Mouse (Mus musculus) G1E (cell line): ENCODE results near the gene Wdr46.

ENCODE experiments used
- CTCF ChIP-seq: IDR thresholded peaks from 2 replicates; pipeline ENCODE4 v1.5.1; 2012; ENCODE audit warnings: low read depth, low read length, inconsistent platforms, mixed read lengths
- GATA1 ChIP-seq: IDR thresholded peaks from 2 replicates; pipeline ENCODE4 v1.6.1; 2012; ENCODE audit warnings: borderline replicate concordance, low read length, inconsistent platforms, mixed read lengths
- GATA2 ChIP-seq: IDR thresholded peaks from 2 replicates; pipeline ENCODE4 v1.6.1; 2012; ENCODE audit warnings: low read depth, low read length, inconsistent platforms, borderline replicate concordance

DNA sequence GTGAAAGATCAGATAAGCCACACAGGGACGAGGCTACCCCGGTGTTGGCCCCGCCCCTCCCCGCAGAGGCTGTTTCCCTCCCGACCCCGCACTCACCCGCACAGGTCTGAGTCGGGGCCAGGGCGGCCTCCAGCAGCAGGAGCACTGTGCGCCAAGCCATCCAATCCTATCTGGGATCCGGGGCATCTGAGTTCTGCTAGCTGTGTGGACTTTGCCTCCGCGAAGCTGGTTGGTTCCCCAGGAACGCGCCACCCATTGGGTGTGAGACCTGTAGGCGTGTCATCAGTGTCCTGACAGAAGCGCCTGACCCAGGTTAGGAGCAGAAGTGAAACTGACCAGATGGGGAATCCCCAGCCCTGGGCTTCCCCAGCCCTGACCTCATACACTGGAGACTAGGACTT, 38.2 kb downstream of the Wdr46 start:
- no peak for TF ChIP-seq CTCF
- no peak for TF ChIP-seq GATA1
- no peak for TF ChIP-seq GATA2
